Mouse (Mus musculus) midbrain, embryonic 14.5 days (tissue): ENCODE measurements around the gene Slc7a6. TPM values are rescaled to one million over a fixed set of nuclear protein-coding genes. Genes with fewer than 3 reads are reported as not detected.

Experiments used
- ATAC-seq: fragments of 200-750 bp; cut with Nextera tagmentation; 2 replicates; pipeline ENCODE4 v1.8.0; 2017; ENCODE audit warnings: moderate number of reproducible peaks, moderate library complexity; ENCODE audit not compliant: low FRiP score, low TSS enrichment
- DNase-seq: peaks from one replicate; pipeline ENCODE4 v3.0.0-alpha.2; 2015
- H3K27ac ChIP-seq: fragments of 300-500 bp; sonication (generic); replicated peaks from 2 replicates; pipeline ENCODE4 v1.5.1; 2014; ENCODE audit warnings: mild to moderate bottlenecking, low read depth, low read length, moderate library complexity
- H3K27me3 ChIP-seq: fragments of 300-500 bp; sonication (generic); 2 replicates; pipeline ENCODE4 v1.6.1; 2014; ENCODE audit warnings: low read length, control low read depth, mixed read lengths; ENCODE audit not compliant: control insufficient read depth, insufficient read depth
- H3K36me3 ChIP-seq: fragments of 300-500 bp; sonication (generic); 2 replicates; pipeline ENCODE4 v1.6.1; 2014; ENCODE audit warnings: low read length, control low read depth; ENCODE audit not compliant: control insufficient read depth, insufficient read depth
- H3K4me1 ChIP-seq: fragments of 300-500 bp; sonication (generic); 2 replicates; pipeline ENCODE4 v1.6.1; 2014; ENCODE audit warnings: mild to moderate bottlenecking, antibody characterized with exemption, low read length, control low read depth; ENCODE audit not compliant: control insufficient read depth, insufficient read depth
- H3K4me2 ChIP-seq: fragments of 300-500 bp; sonication (generic); 2 replicates; pipeline ENCODE4 v1.6.1; 2014; ENCODE audit warnings: mild to moderate bottlenecking, low read length, moderate library complexity
- H3K4me3 ChIP-seq: fragments of 300-500 bp; sonication (generic); replicated peaks from 2 replicates; pipeline ENCODE4 v1.5.1; 2014; ENCODE audit warnings: low read depth, low read length
- H3K9ac ChIP-seq: fragments of 300-500 bp; sonication (generic); replicated peaks from 2 replicates; pipeline ENCODE4 v1.6.1; 2014; ENCODE audit warnings: mild to moderate bottlenecking, low read length, moderate library complexity
- H3K9me3 ChIP-seq: fragments of 300-500 bp; sonication (generic); 2 replicates; pipeline ENCODE4 v1.6.1; 2016; ENCODE audit warnings: low read length, control low read depth, mixed read lengths; ENCODE audit not compliant: control insufficient read depth
- WGBS: fragments of 180-500 bp; shearing (Covaris S2); extraction: QIAGEN DNeasy Blood & Tissue Kit; methylation state at CpG from one replicate; pipeline ENCODE4 v1.1.7; 2014; 5-methylcytosine and 5-hydroxymethylcytosine counted together
- polyA plus RNA-seq: library from polyadenylated mRNA; unstranded; fragments of >200 nt; fragmentation: Nextera tagmentation; extraction: Ambion mirVana; gene quantifications from 2 replicates; pipeline ENCODE4 v1.2.1, GENCODE M21; 2014

The Slc7a6 gene
- polyA plus RNA-seq, 1 experiment from 2014 or later = 77.8 TPM

GRCm38 (mm10) chr8:106165460-106165859 lies 3.2 kb upstream of the Slc7a6 start:
- H3K4me2 ChIP-seq = no peak overlapping the region
- H3K27me3 ChIP-seq = no peaks in the 10 kb centered on the region
- 47% methylated on average over 4 of the region's 4 CpGs for WGBS
- H3K9me3 ChIP-seq = no peaks in the 10 kb centered on the region
- no peak overlapping the region for H3K27ac ChIP-seq
- peaks cover 8% of the 10 kb centered on the region for H3K4me1 ChIP-seq
- H3K36me3 ChIP-seq = peaks cover 35% of the 10 kb centered on the region
- H3K9ac ChIP-seq = no peak overlapping the region
- ATAC-seq (no peak), DNase-seq (peak; percentile 79)
- no peak overlapping the region for H3K4me3 ChIP-seq

GRCm38 (mm10) chr8:106169017-106169933 lies 618 bp downstream of the Slc7a6 start:
- ATAC-seq (peak; percentile 78), DNase-seq (peak; percentile 86)
- H3K4me3 ChIP-seq = peak overlapping the region; percentile 77
- no peaks in the 10 kb centered on the region for H3K36me3 ChIP-seq
- no peaks in the 10 kb centered on the region for H3K27me3 ChIP-seq
- H3K27ac ChIP-seq = peak overlapping the region; percentile 95
- WGBS = 2% methylated on average over 54 of the region's 54 CpGs
- peak overlapping the region; percentile 92 for H3K4me2 ChIP-seq
- no peaks in the 10 kb centered on the region for H3K9me3 ChIP-seq
- H3K9ac ChIP-seq = peak overlapping the region; percentile 93
- peaks cover 8% of the 10 kb centered on the region for H3K4me1 ChIP-seq

- 37% methylated on average over 6 of the region's 6 CpGs for WGBS
- Histone ChIP-seq H3K27me3 (no peaks in the 10 kb centered on the region), H3K4me3 (peak overlapping the region; percentile 77), H3K4me1 (peaks cover 8% of the 10 kb centered on the region), H3K4me2 (peak overlapping the region; percentile 92), H3K27ac (0 out of 2 replicates have a peak overlapping the region, but pooled peaks have one; percentile 95), H3K36me3 (no peaks in the 10 kb centered on the region), H3K9me3 (no peaks in the 10 kb centered on the region), H3K9ac (peak overlapping the region; percentile 93)
- DNase-seq = no peak
- no peak for ATAC-seq
These were observed 1.4 kb downstream of the Slc7a6 start for GRCm38 (mm10) chr8:106169934-106170480.

GRCm38 (mm10) chr8:106173566-106173965 lies 4.9 kb downstream of the Slc7a6 start:
- Histone ChIP-seq H3K4me3 (no peak overlapping the region), H3K27ac (no peak overlapping the region), H3K36me3 (no peaks in the 10 kb centered on the region), H3K9me3 (no peaks in the 10 kb centered on the region), H3K4me1 (peaks cover 16% of the 10 kb centered on the region), H3K27me3 (no peaks in the 10 kb centered on the region), H3K4me2 (no peak overlapping the region), H3K9ac (no peak overlapping the region)
- 98% methylated on average over 3 of the region's 3 CpGs for WGBS
- no peak for ATAC-seq
- no peak for DNase-seq

- DNase-seq = peak; percentile 46
- peaks cover 8% of the 10 kb centered on the region for H3K4me1 ChIP-seq
These were observed 8.2 kb downstream of the Slc7a6 start for GRCm38 (mm10) chr8:106176891-106177290.

GRCm38 (mm10) chr8:106177594-106177993 lies 8.9 kb downstream of the Slc7a6 start:
- H3K4me2 ChIP-seq = no peak overlapping the region
- no peaks in the 10 kb centered on the region for H3K27me3 ChIP-seq
- H3K9me3 ChIP-seq = no peaks in the 10 kb centered on the region
- H3K27ac ChIP-seq = no peak overlapping the region
- no peak overlapping the region for H3K4me3 ChIP-seq
- 84% methylated on average over 1 of the region's 1 CpGs for WGBS
- no peak for DNase-seq
- peaks cover 17% of the 10 kb centered on the region for H3K36me3 ChIP-seq
- H3K9ac ChIP-seq = no peak overlapping the region
- H3K4me1 ChIP-seq = peaks cover 8% of the 10 kb centered on the region
- ATAC-seq = no peak

More at GRCm38 (mm10) chr8:106176891-106177290, 8.2 kb downstream of the Slc7a6 start:
- Histone ChIP-seq H3K9me3 (no peaks in the 10 kb centered on the region), H3K4me3 (no peak overlapping the region), H3K36me3 (peaks cover 11% of the 10 kb centered on the region), H3K9ac (peak overlapping the region; percentile 12; the same call in 1 of the 2 replicates), H3K4me2 (no peak overlapping the region), H3K27me3 (no peaks in the 10 kb centered on the region), H3K27ac (no peak overlapping the region; the same call in 1 of the 2 replicates)
- no peak for ATAC-seq
- 7% methylated on average over 1 of the region's 1 CpGs for WGBS

GRCm38 (mm10) chr8:106178428-106178827 lies 9.8 kb downstream of the Slc7a6 start:
- peaks cover 8% of the 10 kb centered on the region for H3K4me1 ChIP-seq
- WGBS = 83% methylated on average over 2 of the region's 2 CpGs
- no peak overlapping the region for H3K9ac ChIP-seq
- H3K4me3 ChIP-seq = no peak overlapping the region
- H3K36me3 ChIP-seq = peaks cover 17% of the 10 kb centered on the region
- H3K4me2 ChIP-seq = no peak overlapping the region
- no peak for DNase-seq
- H3K9me3 ChIP-seq = no peaks in the 10 kb centered on the region
- H3K27me3 ChIP-seq = no peaks in the 10 kb centered on the region
- ATAC-seq = no peak
- no peak overlapping the region for H3K27ac ChIP-seq

GRCm38 (mm10) chr8:106185628-106186270 lies 17.1 kb downstream of the Slc7a6 start:
- no peak overlapping the region for H3K4me2 ChIP-seq
- 93% methylated on average over 8 of the region's 8 CpGs for WGBS
- no peak overlapping the region for H3K4me3 ChIP-seq
- no peak overlapping the region for H3K27ac ChIP-seq
- DNase-seq = no peak
- H3K9me3 ChIP-seq = no peaks in the 10 kb centered on the region
- H3K27me3 ChIP-seq = no peaks in the 10 kb centered on the region
- H3K9ac ChIP-seq = no peak overlapping the region
- no peak for ATAC-seq
- no peaks in the 10 kb centered on the region for H3K4me1 ChIP-seq
- H3K36me3 ChIP-seq = peaks cover 44% of the 10 kb centered on the region
